Mouse (Mus musculus) erythroblast, embryonic 14.5 days (primary cell): ENCODE measurements around the gene Cacfd1. TPM values are rescaled to one million over a fixed set of nuclear protein-coding genes. Genes with fewer than 3 reads are reported as not detected.

Experiments used
- H3K27me3 ChIP-seq: 2 replicates; pipeline ENCODE4 v1.6.1; 2012; ENCODE audit warnings: inconsistent platforms; ENCODE audit not compliant: control insufficient read depth
- H3K36me3 ChIP-seq: 2 replicates; pipeline ENCODE4 v1.6.1; 2012; ENCODE audit warnings: mild to moderate bottlenecking, inconsistent platforms; ENCODE audit not compliant: control insufficient read depth
- H3K4me1 ChIP-seq: 2 replicates; pipeline ENCODE4 v1.6.1; 2012; ENCODE audit warnings: inconsistent platforms; ENCODE audit not compliant: control insufficient read depth
- H3K4me3 ChIP-seq: replicated peaks from 2 replicates; pipeline ENCODE3; 2012; ENCODE audit warnings: moderate library complexity, mild to moderate bottlenecking, inconsistent platforms
- H3K9me3 ChIP-seq: 2 replicates; pipeline ENCODE4 v1.6.1; 2012; ENCODE audit warnings: low read length, inconsistent platforms, mixed read lengths; ENCODE audit not compliant: control insufficient read depth
- GATA1 ChIP-seq: IDR thresholded peaks from 2 replicates; pipeline ENCODE4 v1.6.1; 2012; ENCODE audit warnings: low read length, inconsistent platforms, mixed read lengths
- TAL1 ChIP-seq: IDR thresholded peaks from 3 replicates; pipeline ENCODE4 v1.6.1; 2012; ENCODE audit warnings: low read length, inconsistent platforms, mixed read lengths
- polyA plus RNA-seq: library from polyadenylated mRNA; stranded (reverse); fragments of >175 nt; gene quantifications from 2 replicates; pipeline ENCODE4 v1.2.3, GENCODE M21; 2012

Cacfd1 gene
- polyA plus RNA-seq, 1 experiment, result 0.16 TPM

DNA sequence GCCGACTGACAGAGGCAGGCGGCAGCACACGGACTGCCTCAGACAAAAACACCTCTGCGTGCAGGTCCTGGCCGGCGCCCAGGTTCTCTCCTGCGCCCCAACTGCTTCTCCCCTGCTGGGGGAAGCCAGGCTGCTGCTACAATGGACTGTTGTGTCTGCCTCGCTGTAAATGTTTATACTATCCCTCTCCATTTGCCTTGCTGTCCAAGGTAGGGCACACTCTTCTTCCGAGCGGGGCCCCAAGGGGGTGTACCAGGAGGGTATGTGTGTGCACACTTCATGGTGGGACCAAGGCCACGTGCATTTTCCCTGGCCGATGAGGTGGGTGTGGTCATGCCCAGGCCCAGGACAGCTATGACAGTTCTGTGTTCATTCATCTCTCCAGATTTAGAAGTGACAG lies 49.0 kb downstream of the Cacfd1 start:
- TF ChIP-seq GATA1 (no peak), TAL1 (no peak)
- Histone ChIP-seq H3K27me3 (no peaks in the 10 kb centered on the region), H3K9me3 (no peaks in the 10 kb centered on the region), H3K4me1 (no peaks in the 10 kb centered on the region), H3K36me3 (no peaks in the 10 kb centered on the region), H3K4me3 (no peak overlapping the region)

- H3K4me3 ChIP-seq, result no peak overlapping the region
- H3K4me1 ChIP-seq, result no peaks in the 10 kb centered on the region
- TF ChIP-seq TAL1 (no peak), GATA1 (no peak)
- H3K27me3 ChIP-seq, result no peaks in the 10 kb centered on the region
- H3K36me3 ChIP-seq, result no peaks in the 10 kb centered on the region
- no peaks in the 10 kb centered on the region for H3K9me3 ChIP-seq
These were observed 49.5 kb downstream of the Cacfd1 start for GRCm38 (mm10) chr2:27059187-27059586.

DNA sequence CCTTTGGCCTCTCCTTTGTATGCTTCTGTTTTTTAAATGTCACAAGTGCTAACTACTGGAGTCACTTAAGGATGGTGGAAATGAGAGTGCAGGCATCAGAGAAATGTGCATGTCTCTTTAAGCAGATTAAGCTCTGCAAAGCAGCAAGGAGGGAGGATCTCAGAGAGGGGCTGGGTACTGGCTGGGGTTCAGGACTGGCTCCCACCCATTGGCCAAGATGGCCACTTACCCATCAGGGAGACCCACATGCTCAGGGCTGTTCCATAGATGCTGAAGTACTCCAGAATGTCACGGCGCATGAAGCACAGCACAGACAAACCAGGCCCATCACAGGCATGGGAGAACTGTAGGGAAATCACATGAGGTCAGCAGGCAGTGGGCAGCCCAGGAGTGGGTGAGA lies 57.4 kb downstream of the Cacfd1 start:
- no peaks in the 10 kb centered on the region for H3K4me1 ChIP-seq
- TF ChIP-seq GATA1, result no peak
- TF ChIP-seq TAL1, result no peak
- no peaks in the 10 kb centered on the region for H3K27me3 ChIP-seq
- H3K4me3 ChIP-seq, result no peak overlapping the region
- no peaks in the 10 kb centered on the region for H3K36me3 ChIP-seq
- H3K9me3 ChIP-seq, result no peaks in the 10 kb centered on the region

DNA sequence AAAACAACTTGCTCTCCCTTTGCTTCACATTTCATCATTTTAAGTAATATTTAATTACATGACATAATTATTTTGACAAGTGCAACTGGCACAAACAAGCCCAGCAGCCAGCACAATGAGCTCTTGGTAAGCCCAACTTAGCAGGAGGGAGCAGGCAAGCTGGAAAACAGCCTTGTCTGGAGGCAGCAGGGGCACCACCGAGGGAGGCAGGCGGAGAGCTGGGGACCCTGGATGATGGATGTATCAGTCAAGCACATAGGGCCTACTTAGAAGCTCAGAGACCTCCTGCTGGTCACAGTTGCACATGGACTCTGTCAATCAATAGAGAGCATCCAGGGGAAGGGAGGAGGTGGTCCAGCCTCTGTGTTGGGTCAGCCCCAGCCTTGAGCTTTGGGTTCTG lies 58.3 kb downstream of the Cacfd1 start:
- Histone ChIP-seq H3K9me3 (no peaks in the 10 kb centered on the region), H3K27me3 (no peaks in the 10 kb centered on the region), H3K4me3 (no peak overlapping the region), H3K36me3 (no peaks in the 10 kb centered on the region), H3K4me1 (no peaks in the 10 kb centered on the region)
- TF ChIP-seq GATA1 (no peak), TAL1 (no peak)

GRCm38 (mm10) chr2:27069646-27070045 lies 59.9 kb downstream of the Cacfd1 start:
- TF ChIP-seq TAL1, result no peak
- no peak for TF ChIP-seq GATA1
- Histone ChIP-seq H3K36me3 (no peaks in the 10 kb centered on the region), H3K9me3 (no peaks in the 10 kb centered on the region), H3K27me3 (no peaks in the 10 kb centered on the region), H3K4me3 (no peak overlapping the region), H3K4me1 (no peaks in the 10 kb centered on the region)

GRCm38 (mm10) chr2:27070247-27070813 lies 60.6 kb downstream of the Cacfd1 start:
- H3K4me3 ChIP-seq, result no peak overlapping the region
- no peak for TF ChIP-seq GATA1
- TF ChIP-seq TAL1, result no peak
- H3K27me3 ChIP-seq, result no peaks in the 10 kb centered on the region
- no peaks in the 10 kb centered on the region for H3K36me3 ChIP-seq
- no peaks in the 10 kb centered on the region for H3K9me3 ChIP-seq
- H3K4me1 ChIP-seq, result no peaks in the 10 kb centered on the region

Other genes with a start within 250 kb of the Cacfd1 start
- not detected in 2 replicates for gene Abo, start 144.9 kb upstream of the Cacfd1 start, polyA plus RNA-seq
- 0.85 and 0.93 TPM in 2 replicates for gene Surf6, start 107.0 kb upstream of the Cacfd1 start, polyA plus RNA-seq
- gene Med22, start 99.2 kb upstream of the Cacfd1 start, polyA plus RNA-seq, result 2.0 and 2.6 TPM in 2 replicates
- 616 and 622 TPM in 2 replicates for gene Rpl7a, start 99.2 kb upstream of the Cacfd1 start, polyA plus RNA-seq
- 0.29 and 0.31 TPM in 2 replicates for gene Surf2, start 93.6 kb upstream of the Cacfd1 start, polyA plus RNA-seq
- 1.7 and 2.3 TPM in 2 replicates for gene Surf1, start 93.4 kb upstream of the Cacfd1 start, polyA plus RNA-seq
- gene Surf4, start 76.0 kb upstream of the Cacfd1 start, polyA plus RNA-seq, result 2.2 and 2.4 TPM in 2 replicates
- 0.02 TPM in 1 of 2 replicates, not detected in the other for gene Stkld1, start 75.9 kb upstream of the Cacfd1 start, polyA plus RNA-seq
- gene Rexo4, start 45.5 kb upstream of the Cacfd1 start, polyA plus RNA-seq, result 2.7 and 5.7 TPM in 2 replicates
- not detected in 2 replicates for gene Adamts13, start 36.5 kb upstream of the Cacfd1 start, polyA plus RNA-seq
- gene Slc2a6, start 18.1 kb downstream of the Cacfd1 start, polyA plus RNA-seq, result 0.02 and 0.10 TPM in 2 replicates
- gene Mymk, start 62.3 kb downstream of the Cacfd1 start, polyA plus RNA-seq, result not detected in 2 replicates
- gene Adamtsl2, start 69.5 kb downstream of the Cacfd1 start, polyA plus RNA-seq, result not detected in 2 replicates
- gene Fam163b, start 132.6 kb downstream of the Cacfd1 start, polyA plus RNA-seq, result not detected in 2 replicates
- gene Dbh, start 155.3 kb downstream of the Cacfd1 start, polyA plus RNA-seq, result not detected in 2 replicates
- 0.25 and 0.66 TPM in 2 replicates for gene Sardh, start 238.4 kb downstream of the Cacfd1 start, polyA plus RNA-seq